Mouse (Mus musculus) ZHBTc4 (cell line): ENCODE measurements around the gene Spry2.

Experiments
- DNase-seq: peaks from one replicate; pipeline ENCODE4 v3.0.0-alpha.2; 2011; ENCODE audit warnings: low read depth, low spot score

The Spry2 gene

GRCm38 (mm10) chr14:105896791-105897568 lies at the start of gene Spry2:
Spry2 (minus strand) TSS chr14:105896819.
- peak; percentile 99 for DNase-seq

GRCm38 (mm10) chr14:105941353-105941752 lies 44.7 kb upstream of the Spry2 start:
- DNase-seq = no peak

- no peak for DNase-seq
Measured at GRCm38 (mm10) chr14:105926726-105927125, 30.1 kb upstream of the Spry2 start.

- DNase-seq = no peak
Measured at GRCm38 (mm10) chr14:105925305-105925704, 28.7 kb upstream of the Spry2 start.

- DNase-seq = no peak
Measured at GRCm38 (mm10) chr14:105924712-105925111, 28.1 kb upstream of the Spry2 start.

GRCm38 (mm10) chr14:105922874-105923273 lies 26.3 kb upstream of the Spry2 start:
- DNase-seq = peak; percentile 64

GRCm38 (mm10) chr14:105922427-105922826 lies 25.8 kb upstream of the Spry2 start:
- peak; percentile 31 for DNase-seq

GRCm38 (mm10) chr14:105921217-105921695 lies 24.6 kb upstream of the Spry2 start:
- no peak for DNase-seq

GRCm38 (mm10) chr14:105920395-105921216 lies 24.0 kb upstream of the Spry2 start:
- peak; percentile 99 for DNase-seq

GRCm38 (mm10) chr14:105907216-105907615 lies 10.6 kb upstream of the Spry2 start:
- no peak for DNase-seq

GRCm38 (mm10) chr14:105905935-105906334 lies 9.3 kb upstream of the Spry2 start:
- DNase-seq = no peak

- DNase-seq = no peak
Measured at GRCm38 (mm10) chr14:105905509-105905908, 8.9 kb upstream of the Spry2 start.

GRCm38 (mm10) chr14:105902807-105903206 lies 6.2 kb upstream of the Spry2 start:
- DNase-seq = peak; percentile 92

- DNase-seq = peak; percentile 77
Measured at GRCm38 (mm10) chr14:105900841-105901240, 4.2 kb upstream of the Spry2 start.

- DNase-seq = no peak
Measured at GRCm38 (mm10) chr14:105899116-105899515, 2.5 kb upstream of the Spry2 start.

GRCm38 (mm10) chr14:105898266-105899111 lies 1.9 kb upstream of the Spry2 start:
- DNase-seq = peak; percentile 95

- peak; percentile 89 for DNase-seq
Measured at GRCm38 (mm10) chr14:105897569-105898101, 1.0 kb upstream of the Spry2 start.

GRCm38 (mm10) chr14:105895961-105896651 lies 513 bp downstream of the Spry2 start:
- DNase-seq = peak; percentile 60

GRCm38 (mm10) chr14:105894971-105895873 lies 1.4 kb downstream of the Spry2 start:
- peak; percentile 90 for DNase-seq

- peak; percentile 49 for DNase-seq
Measured at GRCm38 (mm10) chr14:105893623-105893995, 3.0 kb downstream of the Spry2 start.
